8 mouse cellular contexts compared by ENCODE assay signal in genomic region chr1:106316641-106317304, GRCm38 (mm10).
DNase-seq lines count a peak whose midpoint lies in the region; ATAC-seq lines count a peak whose summit lies in the region.

No protein-coding gene starts in this region.

- WGBS in liver, embryonic 13.5 days (ENCODE audit: insufficient replicate concordance): 20% methylated on average over 4 of the region's 4 CpGs

- ATAC-seq in liver, embryonic 13.5 days (ENCODE audit: low read depth): peak; percentile 45; the same call in 1 of the 2 replicates

- no peak overlapping the region for H3K4me2 ChIP-seq in liver, embryonic 13.5 days

- no peaks in the 10 kb centered on the region for H3K9me3 ChIP-seq in liver, embryonic 13.5 days (replicated peaks)

- H3K36me3 ChIP-seq in liver, embryonic 13.5 days: no peaks in the 10 kb centered on the region

- intact Hi-C loops in gastrocnemius, postnatal 36 days (cut with DNase I): no loop called here

- H3K9ac ChIP-seq in liver, embryonic 13.5 days: no peak overlapping the region

- DNase-seq in liver, embryonic 13.5 days: no peak
- no peak for DNase-seq in liver
- peak; percentile 42 to 45 for DNase-seq in gastrocnemius, postnatal 36 days
- DNase-seq in kidney, adult 9 months: peak; percentile 56
- peak; percentile 74 for DNase-seq in skeletal muscle tissue, adult 2 months (ENCODE audit: low read depth, low spot score)
- DNase-seq in thymus, postnatal 36 days: no peak
- DNase-seq in layer of hippocampus, adult 8-10 months (ENCODE audit: low spot score in 2 of 2): no peak
- no peak for DNase-seq in cerebellum, postnatal 4 days (ENCODE audit: low spot score in 2 of 2)

- H3K4me3 ChIP-seq in liver, embryonic 13.5 days (replicated peaks): no peak overlapping the region

- no peaks in the 10 kb centered on the region for H3K27me3 ChIP-seq in liver, embryonic 13.5 days

- H3K4me1 ChIP-seq in liver, embryonic 13.5 days (replicated peaks): peaks cover 6% of the 10 kb centered on the region; the same call in 1 of the 2 replicates

- no peak overlapping the region for H3K27ac ChIP-seq in liver, embryonic 13.5 days

Comparison
In these comparisons a context has a peak if more than half of its experiments do, and no peak if none do; other contexts are left out.
1. DNase-seq: peak in gastrocnemius, postnatal 36 days (2 of 2), kidney, adult 9 months (single experiment) and skeletal muscle tissue, adult 2 months (single experiment); none in liver, embryonic 13.5 days (single experiment), liver (single experiment), thymus, postnatal 36 days (0 of 2), layer of hippocampus, adult 8-10 months (0 of 2) and cerebellum, postnatal 4 days (0 of 2).